Mouse (Mus musculus) liver, adult 10 weeks (tissue): ENCODE results near the gene Clasp1. TPM values are rescaled to one million over a fixed set of nuclear protein-coding genes. Genes with fewer than 3 reads are reported as not detected.

Experiments used
- polyA plus RNA-seq: library from polyadenylated mRNA; stranded (reverse); fragments of 350-450 nt; fragmentation: Illumina TruSeq; extraction: RNeasy Lipid Tissue Mini Kit (QIAGEN cat#74804); gene quantifications from one replicate; pipeline ENCODE4 v1.2.3, GENCODE M21; 2014; ENCODE audit warnings: low read depth, low replicate concordance

Gene Clasp1
- 5.9 TPM for polyA plus RNA-seq

GRCm38 (mm10) chr1:118388757-118389453 lies at the start of gene Clasp1:
Gene Clasp1 (plus strand): TSS chr1:118389058.

GRCm38 (mm10) chr1:118627781-118628464 lies 239.1 kb downstream of the Clasp1 start, which contains the start of gene Tfcp2l1:
Gene Tfcp2l1 (plus strand): TSS chr1:118627945.

Other genes starting within 250 kb of the Clasp1 start
- gene Gm29106, start 212.5 kb upstream of the Clasp1 start, polyA plus RNA-seq = not detected
- gene Tsn, start 77.3 kb upstream of the Clasp1 start, polyA plus RNA-seq = 50.4 TPM
- 39.4 TPM for gene Nifk, start 67.2 kb upstream of the Clasp1 start, polyA plus RNA-seq
- 3.1 TPM for gene Tfcp2l1, start 238.9 kb downstream of the Clasp1 start, polyA plus RNA-seq